Mouse (Mus musculus): Measurements from ENCODE around the gene 9530003J23Rik. TPM values are rescaled to one million over a fixed set of nuclear protein-coding genes. Genes with fewer than 3 reads are reported as not detected.

9530003J23Rik gene
- polyA plus RNA-seq, 1 experiment from 2014 or later, result not detected

DNA sequence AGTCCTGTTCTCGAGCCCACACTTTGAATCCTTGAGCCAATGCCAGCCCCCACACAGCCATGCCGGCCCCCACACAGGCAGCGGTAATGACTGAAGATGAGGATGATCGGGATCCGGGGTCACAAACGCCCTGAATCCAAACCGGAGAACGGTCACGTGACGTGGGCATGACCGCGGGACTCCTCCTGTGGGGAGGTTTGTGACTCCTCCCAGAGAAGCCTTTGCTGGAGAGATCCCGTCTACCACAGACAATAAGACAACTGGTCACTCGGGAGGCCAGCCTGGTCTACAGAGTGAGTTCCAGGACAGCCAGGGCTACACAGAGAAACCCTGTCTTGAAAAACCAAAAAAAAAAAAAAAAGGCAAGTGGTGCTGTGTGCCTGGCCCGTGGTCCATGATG lies 30.3 kb downstream of the 9530003J23Rik start:
- Histone ChIP-seq H3K27me3 (no peaks in the 10 kb centered on the region), H3K4me1 (replicated peaks) (peaks cover 7% of the 10 kb centered on the region), H3K36me3 (replicated peaks) (0 out of 2 replicates have a peak, but pooled peaks cover 4% of the 10 kb centered on the region), H3K4me2 (no peak overlapping the region), H3K9ac (no peak overlapping the region), H3K9me3 (replicated peaks) (no peaks in the 10 kb centered on the region), H3K27ac (replicated peaks) (no peak overlapping the region), H3K4me3 (replicated peaks) (no peak overlapping the region)
- ATAC-seq (ENCODE audit: insufficient read depth), result no peak
- 73% methylated on average over 15 of the region's 15 CpGs for WGBS (ENCODE audit: insufficient replicate concordance)

DNA sequence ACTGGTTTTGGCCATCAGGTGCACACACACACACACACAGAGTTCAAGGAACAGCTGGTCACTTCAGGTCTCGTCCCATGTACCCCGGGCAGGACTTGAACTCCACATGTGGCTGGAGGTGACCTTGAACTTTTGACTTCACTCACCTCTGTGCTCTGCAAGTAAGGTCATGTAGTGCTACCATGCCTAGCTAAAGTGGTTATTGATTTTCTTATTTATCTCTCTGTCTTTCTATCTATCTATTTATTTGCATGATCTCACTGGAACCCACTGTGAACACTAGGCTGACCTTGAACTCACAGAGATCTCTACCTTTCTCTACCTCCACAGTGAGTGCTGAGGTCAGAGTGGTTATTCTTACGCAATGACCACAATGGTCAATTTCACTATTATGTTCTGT lies 32.4 kb downstream of the 9530003J23Rik start:
- no peak overlapping the region for H3K4me2 ChIP-seq
- H3K9me3 ChIP-seq (replicated peaks), result no peaks in the 10 kb centered on the region
- no peaks in the 10 kb centered on the region for H3K27me3 ChIP-seq
- peaks cover 7% of the 10 kb centered on the region for H3K4me1 ChIP-seq (replicated peaks)
- WGBS (ENCODE audit: insufficient replicate concordance), result 71% methylated on average over 3 of the region's 3 CpGs
- no peak overlapping the region for H3K9ac ChIP-seq
- ATAC-seq (ENCODE audit: insufficient read depth), result no peak
- no peak overlapping the region for H3K4me3 ChIP-seq (replicated peaks)
- no peaks in the 10 kb centered on the region for H3K36me3 ChIP-seq (replicated peaks)
- H3K27ac ChIP-seq (replicated peaks), result no peak overlapping the region

DNA sequence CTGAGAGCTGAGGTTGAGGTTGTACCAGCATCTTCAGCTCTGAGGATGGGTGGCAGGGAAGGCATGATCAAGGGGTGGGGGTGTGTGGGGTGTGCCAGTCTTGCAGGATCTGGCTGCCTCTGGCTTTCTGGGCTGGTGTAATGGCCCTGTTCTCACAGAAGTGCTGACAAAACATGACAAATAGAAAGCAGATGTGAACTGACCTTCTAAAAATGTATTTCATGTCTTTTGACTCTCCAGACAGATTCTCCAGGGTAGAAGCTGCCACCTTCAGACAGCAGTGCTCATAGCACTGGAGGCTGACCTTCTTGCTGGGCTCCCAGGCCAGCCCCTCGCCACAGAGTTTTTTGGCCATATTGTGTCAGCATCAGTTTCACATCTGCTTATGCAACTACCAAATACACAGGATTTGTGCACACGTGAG lies 34.9 kb downstream of the 9530003J23Rik start:
- no peak overlapping the region for H3K27ac ChIP-seq (replicated peaks)
- 54% methylated on average over 2 of the region's 2 CpGs for WGBS (ENCODE audit: insufficient replicate concordance)
- H3K4me2 ChIP-seq, result no peak overlapping the region
- no peaks in the 10 kb centered on the region for H3K27me3 ChIP-seq
- H3K9ac ChIP-seq, result no peak overlapping the region
- no peak for ATAC-seq (ENCODE audit: insufficient read depth)
- no peaks in the 10 kb centered on the region; the same call in 1 of the 2 replicates for H3K4me1 ChIP-seq (replicated peaks)
- H3K36me3 ChIP-seq (replicated peaks), result no peaks in the 10 kb centered on the region
- no peak overlapping the region for H3K4me3 ChIP-seq (replicated peaks)
- H3K9me3 ChIP-seq (replicated peaks), result no peaks in the 10 kb centered on the region

DNA sequence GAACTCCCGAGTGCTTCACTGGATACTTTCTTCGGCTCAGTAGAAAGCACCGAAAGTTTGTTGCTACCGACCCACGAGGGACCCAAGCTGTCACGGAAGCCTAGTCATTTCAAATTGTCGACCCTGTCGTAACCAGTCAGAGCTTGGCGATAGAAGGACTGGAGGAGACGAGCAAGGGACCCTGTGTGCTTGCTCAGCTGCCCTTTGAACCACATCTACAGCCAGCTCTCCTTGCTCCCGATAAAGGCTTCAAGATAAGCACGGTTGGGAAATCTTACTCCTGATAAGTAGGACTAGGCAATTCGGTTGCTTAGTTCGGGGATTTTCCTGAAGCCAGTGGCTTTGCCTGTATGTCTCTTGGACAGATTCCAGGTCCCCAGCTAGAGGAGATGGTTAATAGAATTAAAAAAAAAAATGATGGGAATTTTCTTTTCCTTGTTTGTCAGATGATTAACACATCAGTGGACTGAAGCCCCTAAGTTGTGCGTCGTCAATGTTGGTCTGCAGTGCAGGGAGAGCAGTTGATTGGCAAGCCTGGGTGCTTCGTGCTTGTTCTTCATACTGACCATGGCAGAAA lies 35.4 kb downstream of the 9530003J23Rik start:
- H3K4me3 ChIP-seq (replicated peaks), result no peak overlapping the region

DNA sequence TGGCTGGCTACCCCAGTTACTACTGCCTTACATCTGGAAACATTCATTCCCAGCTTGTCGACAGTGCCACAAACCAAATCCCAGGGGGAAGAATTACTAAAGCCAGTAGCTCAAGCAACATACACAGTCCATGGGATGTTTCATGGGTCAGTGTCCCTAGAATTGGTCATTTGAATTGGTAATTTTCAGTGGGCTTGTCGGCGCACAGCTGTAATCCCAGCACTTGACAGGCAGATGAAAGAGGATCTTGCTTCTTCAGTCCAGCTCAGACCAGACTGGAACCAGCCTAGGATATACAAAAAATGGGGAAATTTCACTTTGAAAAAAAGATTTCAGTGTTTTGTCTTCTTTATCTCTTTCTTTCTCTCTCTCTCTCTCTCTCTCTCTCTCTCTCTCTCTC lies 38.8 kb downstream of the 9530003J23Rik start:
- no peak overlapping the region for H3K9ac ChIP-seq
- H3K4me2 ChIP-seq, result no peak overlapping the region
- H3K9me3 ChIP-seq (replicated peaks), result no peaks in the 10 kb centered on the region
- H3K36me3 ChIP-seq (replicated peaks), result no peaks in the 10 kb centered on the region
- H3K27ac ChIP-seq (replicated peaks), result no peak overlapping the region
- no peaks in the 10 kb centered on the region for H3K27me3 ChIP-seq
- 71% methylated on average over 3 of the region's 3 CpGs for WGBS (ENCODE audit: insufficient replicate concordance)
- no peaks in the 10 kb centered on the region; the same call in none of the 2 replicates for H3K4me1 ChIP-seq (replicated peaks)
- H3K4me3 ChIP-seq (replicated peaks), result no peak overlapping the region
- ATAC-seq (ENCODE audit: insufficient read depth), result no peak

More for the DNA sequence above, 35.4 kb downstream of the 9530003J23Rik start:
- H3K4me1 ChIP-seq (replicated peaks), result no peaks in the 10 kb centered on the region; the same call in 1 of the 2 replicates
- no peak overlapping the region for H3K9ac ChIP-seq
- H3K4me2 ChIP-seq, result no peak overlapping the region
- no peaks in the 10 kb centered on the region for H3K27me3 ChIP-seq
- no peak for ATAC-seq (ENCODE audit: insufficient read depth)
- no peak overlapping the region for H3K27ac ChIP-seq (replicated peaks)
- no peaks in the 10 kb centered on the region for H3K36me3 ChIP-seq (replicated peaks)
- no peaks in the 10 kb centered on the region for H3K9me3 ChIP-seq (replicated peaks)
- WGBS (ENCODE audit: insufficient replicate concordance), result 63% methylated on average over 17 of the region's 17 CpGs

DNA sequence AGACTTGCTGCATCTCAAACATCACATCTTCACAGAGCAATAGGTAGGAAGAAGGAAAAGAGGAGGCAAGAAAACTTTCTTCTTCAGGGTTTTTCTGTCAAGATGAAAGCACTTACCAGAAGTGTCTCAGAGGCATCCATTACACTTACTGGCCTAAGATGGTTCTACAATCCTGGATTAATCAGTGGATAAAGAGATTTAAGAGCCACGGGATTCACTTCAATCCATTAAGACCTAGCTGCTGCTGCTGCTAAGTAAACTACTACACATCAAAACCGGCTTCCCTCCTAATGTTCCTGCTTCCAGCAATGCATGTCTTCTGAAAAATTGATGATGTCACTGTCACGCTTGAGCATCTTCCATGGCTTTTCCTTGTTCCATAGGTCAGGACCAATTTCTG lies 41.8 kb downstream of the 9530003J23Rik start:
- no peaks in the 10 kb centered on the region for H3K9me3 ChIP-seq (replicated peaks)
- WGBS (ENCODE audit: insufficient replicate concordance), result 64% methylated on average over 3 of the region's 3 CpGs
- H3K36me3 ChIP-seq (replicated peaks), result no peaks in the 10 kb centered on the region
- H3K4me1 ChIP-seq (replicated peaks), result no peaks in the 10 kb centered on the region; the same call in 1 of the 2 replicates
- no peak overlapping the region for H3K9ac ChIP-seq
- no peak overlapping the region for H3K4me2 ChIP-seq
- no peak overlapping the region for H3K4me3 ChIP-seq (replicated peaks)
- H3K27me3 ChIP-seq, result no peaks in the 10 kb centered on the region
- no peak for ATAC-seq (ENCODE audit: insufficient read depth)
- H3K27ac ChIP-seq (replicated peaks), result no peak overlapping the region

DNA sequence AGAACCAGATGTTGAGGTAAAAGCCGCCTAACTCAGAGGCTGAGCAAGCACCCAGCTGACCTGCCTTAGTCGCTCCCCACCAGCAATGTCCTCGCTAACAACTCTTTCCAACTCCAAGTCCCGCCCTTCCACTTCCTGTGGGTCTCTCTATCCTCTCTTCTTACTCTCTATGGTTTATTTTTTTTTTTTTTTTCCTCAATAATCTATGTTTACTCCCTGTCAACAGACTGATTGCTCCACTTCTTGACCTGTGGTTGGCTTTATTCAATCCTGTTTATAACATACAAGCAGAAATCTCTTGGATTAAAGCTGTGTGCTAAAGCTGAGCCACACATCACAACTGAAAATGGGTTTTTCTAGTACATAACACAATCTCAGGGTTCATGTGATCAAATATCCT lies 42.8 kb downstream of the 9530003J23Rik start:
- no peak overlapping the region for H3K4me3 ChIP-seq (replicated peaks)
- no peak overlapping the region for H3K27ac ChIP-seq (replicated peaks)
- 75% methylated on average over 4 of the region's 4 CpGs for WGBS (ENCODE audit: insufficient replicate concordance)
- no peaks in the 10 kb centered on the region for H3K9me3 ChIP-seq (replicated peaks)
- no peak for ATAC-seq (ENCODE audit: insufficient read depth)
- no peak overlapping the region for H3K9ac ChIP-seq
- no peak overlapping the region for H3K4me2 ChIP-seq
- H3K27me3 ChIP-seq, result no peaks in the 10 kb centered on the region
- H3K36me3 ChIP-seq (replicated peaks), result no peaks in the 10 kb centered on the region
- H3K4me1 ChIP-seq (replicated peaks), result no peaks in the 10 kb centered on the region; the same call in 1 of the 2 replicates

DNA sequence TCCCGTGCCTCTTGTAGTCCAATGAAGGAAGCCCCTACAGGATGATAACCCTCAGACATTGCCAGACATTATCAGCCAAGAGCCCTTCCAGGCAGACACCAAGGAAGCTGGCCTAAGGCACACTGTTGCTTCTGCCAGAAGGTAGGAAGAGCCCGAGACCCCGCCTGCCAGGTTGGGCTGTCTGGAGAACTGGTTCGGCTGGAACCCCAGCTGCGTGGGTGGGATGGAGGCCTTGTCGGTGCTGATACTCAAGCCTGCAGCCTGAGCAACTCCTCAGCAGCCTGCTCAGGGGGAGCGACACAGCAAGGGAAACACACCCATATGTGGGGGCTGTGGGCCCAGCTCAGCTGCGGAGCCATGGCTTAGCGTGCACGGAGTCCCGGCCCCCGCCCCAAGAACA lies 43.5 kb downstream of the 9530003J23Rik start:
- H3K4me3 ChIP-seq (replicated peaks), result no peak overlapping the region
- no peaks in the 10 kb centered on the region for H3K9me3 ChIP-seq (replicated peaks)
- 84% methylated on average over 12 of the region's 12 CpGs for WGBS (ENCODE audit: insufficient replicate concordance)
- no peak overlapping the region for H3K4me2 ChIP-seq
- H3K27ac ChIP-seq (replicated peaks), result no peak overlapping the region
- no peaks in the 10 kb centered on the region; the same call in 1 of the 2 replicates for H3K4me1 ChIP-seq (replicated peaks)
- ATAC-seq (ENCODE audit: insufficient read depth), result no peak
- no peaks in the 10 kb centered on the region for H3K36me3 ChIP-seq (replicated peaks)
- H3K9ac ChIP-seq, result no peak overlapping the region
- no peaks in the 10 kb centered on the region for H3K27me3 ChIP-seq

DNA sequence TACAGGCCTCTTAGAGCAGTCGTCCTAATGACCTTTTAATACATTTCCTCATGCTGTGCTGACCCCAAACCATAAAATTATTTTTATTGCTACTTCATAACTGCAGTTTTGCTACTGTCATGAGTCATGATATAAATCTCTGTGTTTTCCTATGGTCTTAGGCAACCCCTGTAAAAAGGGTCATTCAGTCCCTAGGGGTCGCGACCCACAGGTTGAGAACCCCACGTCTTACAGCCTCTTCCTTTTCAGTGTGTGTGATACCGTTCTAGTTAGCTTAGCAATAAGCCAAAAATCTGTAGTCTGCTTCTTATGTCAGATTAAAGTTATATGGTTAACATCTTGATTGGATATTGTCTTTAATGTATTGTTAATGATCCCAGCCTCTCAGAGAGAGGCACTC lies 45.1 kb downstream of the 9530003J23Rik start:
- H3K9me3 ChIP-seq (replicated peaks), result no peaks in the 10 kb centered on the region
- no peaks in the 10 kb centered on the region; the same call in 1 of the 2 replicates for H3K4me1 ChIP-seq (replicated peaks)
- H3K4me3 ChIP-seq (replicated peaks), result no peak overlapping the region
- no peaks in the 10 kb centered on the region for H3K36me3 ChIP-seq (replicated peaks)
- no peak overlapping the region for H3K9ac ChIP-seq
- ATAC-seq (ENCODE audit: insufficient read depth), result no peak
- no peaks in the 10 kb centered on the region for H3K27me3 ChIP-seq
- 70% methylated on average over 5 of the region's 5 CpGs for WGBS (ENCODE audit: insufficient replicate concordance)
- no peak overlapping the region for H3K27ac ChIP-seq (replicated peaks)
- no peak overlapping the region for H3K4me2 ChIP-seq

DNA sequence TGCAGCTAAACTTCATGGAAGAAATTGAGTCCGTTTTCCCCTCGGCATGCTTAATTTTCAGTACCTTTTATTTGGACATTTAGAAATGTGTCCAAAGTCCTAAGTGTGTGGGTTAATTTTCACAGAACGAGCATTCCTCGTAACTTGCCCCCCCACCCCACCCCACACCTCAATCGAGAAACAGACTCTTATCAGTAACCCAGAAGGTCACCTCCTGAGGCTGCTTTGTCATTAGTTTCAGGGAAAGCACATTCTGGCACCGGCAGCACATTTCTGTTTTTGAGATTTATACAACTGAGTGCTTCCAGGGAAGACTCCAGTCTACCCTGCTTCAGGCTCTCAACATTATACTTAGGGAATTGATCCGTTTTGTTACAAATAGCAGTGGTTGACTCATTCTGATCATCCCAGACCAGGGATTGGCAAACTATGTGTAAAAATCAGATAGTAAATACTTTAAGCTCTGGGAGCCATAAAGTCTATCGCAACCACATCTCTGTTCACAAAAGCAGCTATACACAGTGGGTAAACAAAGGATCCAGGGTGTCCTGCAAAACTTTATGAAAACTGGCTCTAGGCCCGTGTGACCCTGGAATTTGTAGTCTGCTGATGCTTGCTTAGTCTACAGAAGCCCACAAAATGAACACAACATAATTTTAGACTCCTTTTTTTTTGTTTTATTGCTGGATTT lies 53.0 kb downstream of the 9530003J23Rik start:
- H3K4me2 ChIP-seq, result no peak overlapping the region

More for the DNA sequence above, 53.0 kb downstream of the 9530003J23Rik start:
- Histone ChIP-seq H3K9ac (no peak overlapping the region), H3K36me3 (replicated peaks) (no peaks in the 10 kb centered on the region), H3K4me1 (replicated peaks) (peaks cover 15% of the 10 kb centered on the region), H3K27me3 (peaks cover 7% of the 10 kb centered on the region; the same call in 1 of the 2 replicates), H3K9me3 (replicated peaks) (no peaks in the 10 kb centered on the region), H3K27ac (replicated peaks) (no peak overlapping the region), H3K4me3 (replicated peaks) (no peak overlapping the region)
- ATAC-seq (ENCODE audit: insufficient read depth), result no peak
- WGBS (ENCODE audit: insufficient replicate concordance), result 45% methylated on average over 9 of the region's 9 CpGs
